Mouse (Mus musculus): ENCODE data around the gene Poldip2. TPM values are rescaled to one million over a fixed set of nuclear protein-coding genes. Genes with fewer than 3 reads are reported as not detected.

Gene Poldip2
- polyA plus RNA-seq, 1 experiment: not detected

DNA sequence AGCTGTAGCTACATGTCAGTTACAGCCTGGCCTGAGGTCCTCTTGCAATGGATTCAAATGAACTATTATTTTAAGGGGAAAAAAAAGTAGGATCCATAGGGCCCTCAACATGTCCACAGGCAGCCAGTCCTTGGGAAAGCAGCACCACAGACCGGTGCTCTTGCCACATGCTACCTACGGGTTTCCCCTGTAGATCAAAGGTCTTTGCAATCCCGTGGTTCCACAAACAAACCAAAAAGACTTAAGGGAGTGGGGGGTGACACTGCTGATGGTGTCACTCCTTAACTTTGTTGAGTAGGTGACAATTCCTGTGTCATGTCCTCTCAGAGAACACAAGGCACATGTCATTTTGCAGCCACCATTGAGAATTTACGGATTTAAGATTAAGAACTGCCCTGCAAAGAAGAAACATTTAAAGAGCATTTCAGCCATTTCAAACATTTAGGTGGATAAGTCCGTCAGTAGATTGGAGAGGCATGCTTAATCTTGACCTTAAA, 37.5 kb downstream of the Poldip2 start:
- no peaks in the 10 kb centered on the region for H3K4me1 ChIP-seq (ENCODE audit: control insufficient read depth, insufficient read depth, low read length)
- H3K4me3 ChIP-seq (ENCODE audit: insufficient read depth, low read depth, low read length): no peak overlapping the region
- H3K27ac ChIP-seq (ENCODE audit: insufficient read depth, low read depth, low read length): no peak overlapping the region
- WGBS: 30% methylated on average over 5 of the region's 5 CpGs
- no peak for TF ChIP-seq POLR2A (IDR thresholded peaks at IDR 0.05; ENCODE audit: insufficient read depth, low read depth, low read length)
- no peak for TF ChIP-seq CTCF (IDR thresholded peaks at IDR 0.05; ENCODE audit: insufficient read depth, low read depth, low read length)

DNA sequence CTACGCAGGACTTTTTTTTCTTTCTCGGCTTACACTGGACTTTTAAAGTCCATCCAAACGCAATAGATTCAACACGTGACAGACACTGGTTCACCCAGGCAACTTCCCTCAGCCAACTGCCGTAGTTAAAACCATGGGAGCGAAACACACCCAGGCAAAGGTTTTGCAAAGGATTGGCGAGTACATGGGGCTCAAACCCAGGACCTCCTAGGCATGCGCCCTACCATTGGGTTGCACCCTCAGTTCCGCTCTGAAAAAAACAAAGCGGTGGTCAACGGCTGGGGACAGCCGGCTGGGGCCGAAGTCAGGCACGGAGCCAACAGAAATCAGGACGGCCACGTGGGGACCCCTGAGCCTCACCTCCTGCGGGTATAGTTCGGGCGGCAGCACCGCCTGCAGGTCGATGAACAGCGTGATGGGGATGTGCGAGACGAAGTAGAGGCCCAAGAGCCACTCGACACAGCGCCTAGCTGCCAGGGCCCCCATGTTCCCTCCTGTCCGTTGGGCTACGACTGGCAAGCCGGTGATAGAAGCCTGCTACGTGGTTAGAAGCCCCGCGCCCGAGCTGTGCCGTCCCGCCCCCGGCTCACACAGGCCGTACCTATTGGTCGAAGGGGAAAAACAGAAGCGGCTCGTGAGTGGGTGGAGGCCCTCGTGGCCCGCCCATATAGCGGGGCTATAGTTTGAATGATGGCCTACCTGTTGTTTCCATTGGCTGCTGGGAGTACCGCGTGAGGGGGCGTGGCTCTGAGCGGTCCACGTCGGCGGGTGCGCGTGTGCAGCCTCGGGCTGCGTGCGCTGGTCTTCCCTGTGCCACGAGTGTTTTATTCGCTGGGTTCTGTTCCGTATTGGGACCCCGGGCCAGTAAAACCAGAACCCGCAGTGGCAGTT, 38.4 kb downstream of the Poldip2 start, which contains the start of gene Tmem97:
Tmem97 (minus strand) TSS at position 610 of the 891 bp plus-strand sequence.
- Histone ChIP-seq H3K4me1 (ENCODE audit: control insufficient read depth, insufficient read depth, low read length) (no peaks in the 10 kb centered on the region), H3K27ac (ENCODE audit: insufficient read depth, low read depth, low read length) (peak within 1 kb of the TSS; percentile 8; the same call in 1 of the 2 replicates), H3K4me3 (ENCODE audit: insufficient read depth, low read depth, low read length) (peak within 1 kb of the TSS; percentile 78)
- WGBS: under 1% methylated on average over 60 of the region's 60 CpGs
- TF ChIP-seq CTCF (IDR thresholded peaks at IDR 0.05; ENCODE audit: insufficient read depth, low read depth, low read length): no peak
- peak; percentile 93 for TF ChIP-seq POLR2A (IDR thresholded peaks at IDR 0.05; ENCODE audit: insufficient read depth, low read depth, low read length)

DNA sequence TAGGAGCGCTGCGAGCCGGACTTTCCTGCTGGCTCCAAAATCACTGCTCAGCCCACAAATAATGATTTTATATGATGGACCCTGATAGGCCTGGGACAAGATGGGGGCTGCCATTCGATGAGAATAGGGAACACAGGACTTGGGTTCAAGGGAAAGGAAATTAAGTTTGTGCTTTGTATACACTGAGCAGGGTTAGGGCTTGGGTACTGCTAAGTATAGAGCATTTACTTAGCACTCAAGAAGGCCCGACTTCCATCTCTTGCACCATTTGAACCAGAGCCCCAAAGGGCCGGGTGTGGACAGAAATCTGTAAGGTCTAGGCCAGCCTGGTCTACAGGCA, 39.0 kb downstream of the Poldip2 start:
- WGBS: 31% methylated on average over 6 of the region's 6 CpGs
- no peaks in the 10 kb centered on the region for H3K4me1 ChIP-seq (ENCODE audit: control insufficient read depth, insufficient read depth, low read length)
- TF ChIP-seq CTCF (IDR thresholded peaks at IDR 0.05; ENCODE audit: insufficient read depth, low read depth, low read length) (no peak), POLR2A (IDR thresholded peaks at IDR 0.05; ENCODE audit: insufficient read depth, low read depth, low read length) (no peak)
- H3K27ac ChIP-seq (ENCODE audit: insufficient read depth, low read depth, low read length): peak overlapping the region; percentile 8; the same call in 1 of the 2 replicates
- H3K4me3 ChIP-seq (ENCODE audit: insufficient read depth, low read depth, low read length): peak overlapping the region; percentile 52

DNA sequence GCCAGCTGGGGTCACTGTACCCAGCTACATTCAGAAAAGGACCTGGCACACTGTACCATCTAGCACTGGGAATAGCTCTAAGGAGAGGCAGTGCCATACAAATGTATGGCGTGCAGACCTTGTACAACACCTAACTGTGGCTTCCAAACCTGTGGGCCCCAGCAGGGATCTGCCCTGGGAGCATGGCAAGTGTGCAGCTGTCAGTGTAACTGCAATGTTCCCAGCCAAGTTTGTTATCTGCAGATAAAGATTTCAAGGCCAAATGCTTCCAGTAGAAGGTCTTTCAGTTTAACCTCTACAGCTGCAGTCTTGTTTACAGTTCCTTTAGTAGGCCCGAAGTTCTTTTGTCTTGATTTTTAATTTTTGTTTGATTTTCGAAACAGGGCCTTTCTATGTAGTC, 43.6 kb downstream of the Poldip2 start:
- no peak overlapping the region for H3K4me3 ChIP-seq (ENCODE audit: insufficient read depth, low read depth, low read length)
- WGBS: 79% methylated on average over 3 of the region's 3 CpGs
- H3K27ac ChIP-seq (ENCODE audit: insufficient read depth, low read depth, low read length): no peak overlapping the region
- TF ChIP-seq CTCF (IDR thresholded peaks at IDR 0.05; ENCODE audit: insufficient read depth, low read depth, low read length) (no peak), POLR2A (IDR thresholded peaks at IDR 0.05; ENCODE audit: insufficient read depth, low read depth, low read length) (no peak)
- H3K4me1 ChIP-seq (ENCODE audit: control insufficient read depth, insufficient read depth, low read length): no peaks in the 10 kb centered on the region

DNA sequence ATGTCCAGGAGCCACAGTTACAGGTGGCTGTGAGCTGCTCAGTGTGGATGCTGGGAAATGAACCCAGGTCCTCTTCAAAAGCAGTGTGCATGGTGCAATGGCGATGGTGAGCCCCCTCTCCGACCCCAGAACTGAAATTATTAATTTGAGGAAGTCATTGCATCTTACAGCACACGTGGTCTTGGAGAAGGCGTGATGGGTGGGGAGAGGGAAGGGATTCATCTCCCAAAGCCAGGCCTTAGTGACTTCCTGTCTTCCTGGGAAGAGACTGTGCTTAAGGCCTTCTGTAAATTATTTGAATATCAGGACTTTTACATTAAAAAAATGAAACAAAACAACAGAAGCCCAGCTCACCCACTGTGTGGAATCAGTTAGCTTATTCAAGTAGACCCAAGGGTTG, 44.1 kb downstream of the Poldip2 start:
- no peak overlapping the region for H3K4me3 ChIP-seq (ENCODE audit: insufficient read depth, low read depth, low read length)
- H3K4me1 ChIP-seq (ENCODE audit: control insufficient read depth, insufficient read depth, low read length): no peaks in the 10 kb centered on the region
- H3K27ac ChIP-seq (ENCODE audit: insufficient read depth, low read depth, low read length): no peak overlapping the region
- no peak for TF ChIP-seq POLR2A (IDR thresholded peaks at IDR 0.05; ENCODE audit: insufficient read depth, low read depth, low read length)
- no peak for TF ChIP-seq CTCF (IDR thresholded peaks at IDR 0.05; ENCODE audit: insufficient read depth, low read depth, low read length)
- WGBS: 83% methylated on average over 4 of the region's 4 CpGs

DNA sequence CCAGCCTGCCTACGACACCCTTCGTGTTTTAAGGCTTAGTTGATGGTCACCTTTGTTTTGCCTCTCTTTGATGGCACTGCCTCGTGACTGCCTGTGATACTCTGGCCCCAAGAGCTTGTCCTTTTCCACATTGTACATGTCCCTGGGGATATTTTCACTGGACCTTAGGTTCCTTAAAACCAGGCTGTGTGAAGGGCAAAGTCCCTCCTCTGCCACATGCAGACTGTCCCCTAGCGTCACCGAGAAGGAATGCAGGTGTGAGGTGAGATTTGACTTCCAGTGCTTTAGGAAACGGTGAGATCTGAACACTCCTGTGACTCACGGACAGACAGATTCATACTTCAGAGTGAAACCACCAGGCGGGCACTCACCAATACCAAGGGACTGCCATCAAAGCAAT, 45.2 kb downstream of the Poldip2 start:
- no peaks in the 10 kb centered on the region for H3K4me1 ChIP-seq (ENCODE audit: control insufficient read depth, insufficient read depth, low read length)
- no peak overlapping the region for H3K27ac ChIP-seq (ENCODE audit: insufficient read depth, low read depth, low read length)
- no peak overlapping the region for H3K4me3 ChIP-seq (ENCODE audit: insufficient read depth, low read depth, low read length)
- 65% methylated on average over 8 of the region's 8 CpGs for WGBS
- TF ChIP-seq CTCF (IDR thresholded peaks at IDR 0.05; ENCODE audit: insufficient read depth, low read depth, low read length) (no peak), POLR2A (IDR thresholded peaks at IDR 0.05; ENCODE audit: insufficient read depth, low read depth, low read length) (no peak)

DNA sequence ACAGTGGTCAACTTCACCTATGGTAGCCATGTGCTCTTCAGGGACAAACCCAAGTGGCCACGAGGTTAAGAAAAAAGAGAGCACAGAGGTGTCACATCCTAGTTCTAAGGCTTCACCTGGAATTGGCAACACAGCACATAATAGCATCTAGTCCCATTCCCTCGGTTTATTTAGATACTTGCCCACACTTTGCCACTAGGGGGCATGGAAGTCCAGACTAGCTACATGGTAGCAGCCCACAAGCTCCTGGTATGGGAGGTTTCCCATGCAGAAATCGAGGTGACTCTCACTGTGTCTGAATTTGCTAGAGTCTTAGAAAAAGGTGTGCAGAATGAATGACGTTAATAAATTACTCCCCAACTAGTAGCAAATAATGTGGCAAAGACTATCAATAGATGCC, 48.5 kb downstream of the Poldip2 start:
- no peak for TF ChIP-seq CTCF (IDR thresholded peaks at IDR 0.05; ENCODE audit: insufficient read depth, low read depth, low read length)
- no peak for TF ChIP-seq POLR2A (IDR thresholded peaks at IDR 0.05; ENCODE audit: insufficient read depth, low read depth, low read length)
- no peak overlapping the region for H3K4me3 ChIP-seq (ENCODE audit: insufficient read depth, low read depth, low read length)

DNA sequence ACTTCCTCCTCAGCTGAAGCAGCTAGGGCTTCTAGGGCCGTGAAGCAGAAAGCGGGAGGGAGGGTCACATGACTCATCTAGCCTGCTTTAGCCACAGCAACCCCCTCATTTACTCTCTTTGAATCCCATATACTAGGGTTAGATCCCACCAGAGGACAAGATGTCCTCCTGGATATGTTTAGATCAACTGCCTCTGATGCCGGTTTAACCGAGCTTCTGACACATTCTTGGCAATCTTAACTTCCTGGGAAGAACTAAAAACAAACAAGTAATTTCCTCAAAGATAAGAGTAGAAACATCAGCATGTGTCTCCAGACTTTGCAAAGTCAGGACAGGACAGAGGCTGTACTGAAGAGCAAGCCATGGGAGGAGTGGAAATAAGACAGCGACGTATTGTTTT, 54.8 kb downstream of the Poldip2 start:
- H3K4me1 ChIP-seq (ENCODE audit: control insufficient read depth, insufficient read depth, low read length): peaks cover 5% of the 10 kb centered on the region; the same call in 1 of the 2 replicates
- 36% methylated on average over 6 of the region's 6 CpGs for WGBS
- no peak overlapping the region for H3K27ac ChIP-seq (ENCODE audit: insufficient read depth, low read depth, low read length)
- no peak for TF ChIP-seq POLR2A (IDR thresholded peaks at IDR 0.05; ENCODE audit: insufficient read depth, low read depth, low read length)
- TF ChIP-seq CTCF (IDR thresholded peaks at IDR 0.05; ENCODE audit: insufficient read depth, low read depth, low read length): no peak
- H3K4me3 ChIP-seq (ENCODE audit: insufficient read depth, low read depth, low read length): no peak overlapping the region

More for the DNA sequence above, 48.5 kb downstream of the Poldip2 start:
- Histone ChIP-seq H3K4me1 (ENCODE audit: control insufficient read depth, insufficient read depth, low read length) (no peaks in the 10 kb centered on the region), H3K27ac (ENCODE audit: insufficient read depth, low read depth, low read length) (no peak overlapping the region)
- 11% methylated on average over 4 of the region's 4 CpGs for WGBS

DNA sequence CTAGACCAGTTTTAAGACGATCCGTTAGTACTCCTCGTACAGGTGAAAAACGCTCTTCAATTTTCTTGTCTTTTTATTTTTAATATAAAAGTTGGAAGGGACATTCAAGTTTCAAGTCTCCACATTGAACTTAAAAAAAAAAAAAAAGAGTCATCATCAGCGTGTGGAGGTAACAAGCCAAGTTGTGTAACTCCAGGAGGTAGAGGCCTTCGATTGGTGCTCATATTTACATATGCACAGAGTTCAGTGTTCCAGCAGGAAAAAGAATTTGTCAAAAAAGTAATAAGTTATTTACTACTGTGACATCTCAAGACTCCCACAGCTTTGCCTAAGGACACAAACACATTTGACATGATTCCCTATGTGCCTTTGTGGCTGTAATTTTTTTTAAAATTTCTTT, 55.6 kb downstream of the Poldip2 start:
- Histone ChIP-seq H3K4me1 (ENCODE audit: control insufficient read depth, insufficient read depth, low read length) (peaks cover 5% of the 10 kb centered on the region; the same call in 1 of the 2 replicates), H3K27ac (ENCODE audit: insufficient read depth, low read depth, low read length) (no peak overlapping the region), H3K4me3 (ENCODE audit: insufficient read depth, low read depth, low read length) (no peak overlapping the region)
- TF ChIP-seq POLR2A (IDR thresholded peaks at IDR 0.05; ENCODE audit: insufficient read depth, low read depth, low read length) (no peak), CTCF (IDR thresholded peaks at IDR 0.05; ENCODE audit: insufficient read depth, low read depth, low read length) (no peak)
- WGBS: 91% methylated on average over 6 of the region's 6 CpGs

All from olfactory bulb, adult 2 months (tissue).